Mouse (Mus musculus): ENCODE measurements at regions not wholly inside any gene's neighbourhood (a gene's known extent, or its start where the extent isn't known, plus 50 kb on each side); places are given as distances from the start of the nearest gene placed in this dataset.

- TF ChIP-seq CTCF (IDR thresholded peaks at IDR 0.05; ENCODE audit: extremely low read depth, insufficient read depth, low read length) (no peak), POLR2A (IDR thresholded peaks at IDR 0.05; ENCODE audit: extremely low read depth, insufficient read depth, low read length) (no peak)
Observed at GRCm38 (mm10) chr9:122540091-122540490, 188.7 kb downstream of the Abhd5 start.

Data from cortical plate, adult 2 months (tissue).